Mouse (Mus musculus) heart, postnatal 14 days (tissue): Measurements from ENCODE around the gene Plcb1. TPM values are rescaled to one million over a fixed set of nuclear protein-coding genes. Genes with fewer than 3 reads are reported as not detected.

ENCODE experiments used
- DNase-seq, 2 experiments: peaks; one replicate each; pipeline ENCODE4 v3.0.0; 2021 to 2022
- intact Hi-C: fragments of 180-260 bp; cut with DNase I; formaldehyde crosslinking; loops from one replicate; pipeline ENCODE4 v1.15.1; 2025
- total RNA-seq, 2 experiments: library from RNA; stranded (reverse); gene quantifications; 2 replicates each; pipeline ENCODE4 v1.2.3; 2021

The Plcb1 gene
- total RNA-seq, 2 experiments from 2014 or later: 8.6 TPM

DNA sequence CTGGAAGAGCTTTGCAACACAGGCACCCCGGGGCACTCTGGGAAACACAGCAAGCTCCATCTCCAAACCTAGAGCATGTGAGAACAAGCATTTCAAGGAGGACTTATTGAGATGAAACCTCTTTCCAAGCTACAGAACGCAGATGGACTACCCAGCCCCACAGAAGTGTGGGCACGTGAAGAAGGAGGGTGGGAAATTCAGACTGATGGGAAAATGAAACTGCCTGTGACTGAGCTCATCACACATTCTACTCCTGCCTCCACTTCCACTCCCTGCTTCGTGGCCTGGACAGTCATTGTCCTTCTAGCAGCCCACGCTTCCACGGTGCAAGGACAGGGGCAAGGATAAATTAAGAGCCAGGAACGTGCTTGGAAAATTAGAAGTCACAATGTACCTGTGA is 370.2 kb downstream of the Plcb1 start:
- DNase-seq: no peak
- intact Hi-C loops: no loop called here

DNA sequence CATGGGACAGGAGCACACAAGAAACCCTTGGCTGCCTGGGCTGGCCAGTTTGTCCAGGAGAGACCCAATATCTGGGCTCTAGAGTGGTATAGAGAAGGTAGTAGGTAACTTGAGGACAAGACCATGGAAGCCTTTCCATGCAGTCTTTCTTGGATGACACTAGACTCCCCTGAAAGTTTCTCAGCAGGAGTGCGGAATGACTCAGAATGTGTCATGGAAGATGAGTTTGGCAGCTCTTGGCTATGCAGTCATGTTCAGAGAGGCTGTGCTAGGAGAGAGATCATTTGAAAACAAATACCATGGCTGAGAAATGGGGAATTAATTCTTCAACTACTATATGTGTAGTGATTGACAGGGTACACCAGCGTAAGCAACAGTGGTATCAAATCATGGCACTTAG is 372.1 kb downstream of the Plcb1 start:
- intact Hi-C loops: no loop called here
- DNase-seq: no peak

DNA sequence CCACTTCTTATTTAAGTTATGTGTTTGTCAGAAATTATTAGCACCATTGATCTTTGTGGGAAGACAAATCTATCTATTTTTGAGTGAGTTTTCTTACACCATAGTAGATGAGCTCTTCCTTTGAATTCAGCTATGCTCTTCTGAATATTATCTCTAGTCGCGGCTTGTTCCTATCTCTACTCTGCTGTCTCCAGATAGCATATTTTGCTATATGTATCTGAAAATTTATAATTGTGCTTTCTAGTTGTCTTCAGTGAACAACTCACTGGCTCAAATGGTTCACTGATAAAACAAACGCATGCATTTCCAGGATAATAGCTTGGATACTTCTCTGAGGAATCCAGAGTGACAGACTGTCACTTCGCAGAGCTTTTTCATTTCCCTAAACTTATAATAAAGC is 375.8 kb downstream of the Plcb1 start:
- DNase-seq: no peak
- intact Hi-C loops: no loop called here

DNA sequence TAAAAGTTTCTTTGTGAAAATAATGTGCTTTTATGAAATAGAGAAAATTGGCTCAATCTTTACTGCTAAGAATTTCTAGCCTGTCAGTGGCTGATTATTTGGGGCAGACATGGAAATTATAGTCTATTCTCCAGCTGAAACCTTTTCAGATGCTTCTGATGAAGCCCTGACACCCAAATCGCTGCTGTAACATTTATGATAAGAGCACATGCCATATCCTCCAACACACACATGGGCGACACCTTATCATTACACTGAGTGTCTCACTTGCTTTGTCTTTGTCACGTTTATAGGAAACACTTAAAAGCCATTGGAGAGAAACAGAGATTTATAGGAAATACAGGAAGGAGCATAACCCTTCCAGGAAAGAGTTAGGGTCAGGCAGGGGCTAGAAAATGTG is 379.6 kb downstream of the Plcb1 start:
- DNase-seq: no peak
- intact Hi-C loops: no loop called here

DNA sequence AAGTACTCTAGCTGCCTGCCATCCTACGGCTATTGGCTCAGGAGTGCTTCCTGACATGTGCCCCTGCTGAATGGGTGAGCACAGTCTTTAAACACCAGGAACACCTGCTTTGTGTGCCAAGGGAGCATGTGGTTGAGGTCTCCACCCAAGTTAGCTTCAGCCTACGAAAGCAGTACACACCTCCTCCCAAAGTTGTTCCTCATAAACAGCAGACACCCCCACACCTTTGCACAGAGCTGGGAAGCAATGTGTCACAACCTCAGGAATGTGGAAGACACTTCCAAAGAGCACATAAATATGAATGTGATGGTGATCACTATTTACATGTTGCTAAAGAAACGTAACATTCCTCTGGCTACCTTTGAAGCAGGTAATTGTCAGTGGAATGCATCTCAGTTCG is 389.7 kb downstream of the Plcb1 start:
- intact Hi-C loops: no loop called here
- DNase-seq: no peak

DNA sequence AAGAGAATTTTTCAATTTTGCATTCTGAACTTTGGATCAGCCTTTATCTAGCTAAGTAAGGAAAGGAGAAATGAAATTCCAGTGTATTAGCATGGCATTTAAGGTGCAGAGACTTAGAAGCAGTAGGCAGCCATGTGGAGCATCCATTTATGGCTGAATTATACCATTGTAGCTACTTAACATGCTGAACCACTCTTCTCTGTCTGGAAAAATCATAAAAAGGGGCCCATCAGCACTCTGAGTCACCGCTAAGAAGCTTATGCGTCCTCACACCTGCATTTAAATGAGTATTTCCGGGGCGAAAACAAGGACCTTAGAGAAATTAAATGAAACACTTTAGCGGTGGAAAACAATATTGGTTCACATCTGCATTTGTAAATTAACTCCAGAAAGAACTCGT is 401.8 kb downstream of the Plcb1 start:
- DNase-seq: no peak
- intact Hi-C loops: no loop called here

DNA sequence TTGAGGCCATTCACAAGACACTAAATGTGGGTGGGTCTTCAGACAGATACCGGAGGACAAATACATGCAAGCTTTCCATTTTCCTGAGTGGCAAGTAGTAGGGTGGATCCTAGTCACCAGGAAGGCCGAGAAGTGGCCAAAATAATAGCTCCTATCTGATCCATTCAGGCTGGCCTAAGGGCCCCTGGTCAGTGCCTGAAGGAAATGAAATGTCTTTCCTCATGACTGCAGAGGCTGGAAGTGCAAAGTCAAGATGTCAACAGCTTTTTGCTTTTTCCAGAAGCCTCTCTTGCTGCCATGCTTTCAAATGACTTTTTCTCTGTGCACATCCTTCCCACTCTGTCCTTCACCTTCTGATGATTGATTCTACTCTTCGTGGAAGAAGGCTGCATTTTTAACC is 415.0 kb downstream of the Plcb1 start:
- intact Hi-C loops: no loop called here
- DNase-seq: no peak

DNA sequence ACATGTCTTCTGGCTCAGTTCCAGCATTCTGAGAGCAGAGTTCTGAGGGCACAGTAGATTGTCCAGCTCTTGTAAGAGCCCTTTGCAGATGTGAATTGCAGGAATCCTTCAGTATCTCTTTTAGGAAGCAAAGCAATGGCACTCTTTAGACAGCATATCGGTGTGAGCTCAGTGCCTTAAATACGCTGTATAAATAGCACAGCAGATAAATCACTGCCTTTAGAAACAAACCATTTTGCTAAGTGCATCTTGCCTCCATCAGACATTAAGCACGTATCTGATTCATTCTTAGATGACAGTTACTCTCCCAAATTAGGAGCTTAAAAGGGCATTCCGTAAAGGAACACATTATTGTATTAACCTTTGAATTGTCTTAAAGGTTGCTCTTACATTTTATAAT is 416.5 kb downstream of the Plcb1 start:
- intact Hi-C loops: no loop called here
- DNase-seq: no peak

DNA sequence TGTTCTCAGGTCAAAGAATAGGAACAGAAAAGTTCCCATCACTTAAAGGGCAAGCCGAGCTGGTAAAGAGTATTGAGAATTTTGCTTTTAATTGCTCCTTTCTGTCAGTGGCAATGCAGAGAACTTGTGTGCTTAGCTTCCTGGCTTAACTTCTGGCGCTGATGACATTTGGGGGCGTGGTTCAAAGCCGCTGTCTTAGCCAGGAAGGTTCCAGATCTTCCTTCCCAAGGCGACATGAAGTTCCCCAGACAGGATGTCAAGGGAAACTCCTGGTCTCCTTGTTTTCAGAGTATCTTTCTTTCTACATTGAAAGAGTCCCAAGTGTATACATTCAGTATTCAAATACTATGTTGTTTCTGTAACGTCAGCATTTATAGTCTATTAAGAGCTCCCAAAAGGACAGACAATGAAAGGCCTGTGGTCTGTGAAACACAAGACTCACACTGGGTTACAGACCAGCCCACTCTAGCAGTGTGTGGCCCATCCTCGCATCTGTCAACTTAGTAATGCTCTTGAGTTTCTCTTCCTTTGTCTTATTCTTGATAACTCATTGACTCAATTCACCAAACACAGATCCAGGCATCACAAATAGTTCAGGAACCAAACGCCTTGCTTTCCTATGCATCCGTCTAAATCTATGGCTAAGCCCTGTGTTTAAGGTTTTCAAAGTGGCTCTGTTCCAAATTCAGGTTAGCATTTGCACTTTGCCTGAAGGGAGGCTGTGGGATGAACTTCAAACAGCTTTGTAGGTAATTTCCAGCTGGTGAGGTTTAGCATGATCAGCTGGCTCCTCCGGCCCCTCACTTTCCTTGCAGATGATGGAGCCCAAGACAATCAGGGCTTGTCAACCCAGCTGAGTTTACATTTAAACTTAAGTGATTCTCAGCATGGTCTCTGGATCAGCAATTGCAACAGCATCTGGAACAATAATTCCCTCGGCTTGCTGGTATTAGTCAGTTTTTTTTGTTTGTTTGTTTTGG is 418.6 kb downstream of the Plcb1 start:
- peak; percentile 8 to 11 for DNase-seq
- intact Hi-C loops: no loop called here

DNA sequence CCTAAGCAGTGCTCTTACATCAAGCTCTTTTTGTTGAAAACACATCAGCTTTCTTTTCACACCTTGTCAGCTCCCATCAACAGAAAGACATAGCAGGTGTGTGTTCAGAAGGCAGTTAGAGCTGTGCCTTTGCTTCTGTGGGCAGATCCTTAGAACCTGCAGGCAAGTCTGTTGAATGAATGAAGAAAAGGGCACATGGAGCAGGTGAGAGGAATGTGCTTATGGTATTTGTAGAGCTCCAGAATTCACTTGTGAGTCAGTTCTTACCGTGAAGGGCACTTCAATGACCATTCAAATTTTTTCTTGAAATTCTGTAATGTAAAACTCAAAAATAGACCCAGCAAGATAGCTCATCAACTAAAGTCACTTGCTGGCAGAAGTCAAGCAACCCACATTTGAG is 423.0 kb downstream of the Plcb1 start:
- no peak for DNase-seq

DNA sequence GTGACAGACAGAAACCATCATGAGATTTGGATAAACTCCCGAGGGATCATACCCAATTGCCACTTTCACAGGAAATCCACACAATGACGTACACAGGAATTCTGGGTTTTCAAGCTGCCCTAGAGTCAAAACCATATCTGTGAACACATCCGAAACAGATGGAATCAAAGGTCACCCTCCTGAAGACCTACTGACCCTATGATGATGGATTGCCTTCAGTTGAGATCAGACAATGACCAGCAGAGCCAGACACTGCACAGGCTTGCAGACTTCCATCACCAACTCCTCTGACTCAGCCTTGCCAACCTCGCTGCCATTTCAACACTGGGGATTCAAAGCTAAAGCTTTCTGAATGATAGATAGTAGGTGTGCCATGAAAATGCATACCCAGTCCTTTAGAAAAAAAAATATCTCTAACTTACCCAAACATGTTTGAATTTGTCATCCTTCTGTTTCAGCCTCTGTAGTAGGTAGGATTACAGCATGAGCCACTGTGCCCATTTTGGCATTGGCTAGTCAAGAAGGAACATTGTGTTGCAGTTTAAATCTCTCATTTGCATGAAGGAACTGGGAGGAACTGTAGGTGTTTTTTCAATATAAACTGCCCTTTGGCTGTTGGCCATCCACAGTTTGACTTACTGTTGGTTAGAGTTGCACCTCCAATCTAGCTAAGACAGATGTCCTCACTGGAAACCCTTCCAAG is 429.0 kb downstream of the Plcb1 start:
- no peak for DNase-seq
- intact Hi-C loops: no loop called here

More for the DNA sequence above, 423.0 kb downstream of the Plcb1 start:
- intact Hi-C loops: no loop called here

DNA sequence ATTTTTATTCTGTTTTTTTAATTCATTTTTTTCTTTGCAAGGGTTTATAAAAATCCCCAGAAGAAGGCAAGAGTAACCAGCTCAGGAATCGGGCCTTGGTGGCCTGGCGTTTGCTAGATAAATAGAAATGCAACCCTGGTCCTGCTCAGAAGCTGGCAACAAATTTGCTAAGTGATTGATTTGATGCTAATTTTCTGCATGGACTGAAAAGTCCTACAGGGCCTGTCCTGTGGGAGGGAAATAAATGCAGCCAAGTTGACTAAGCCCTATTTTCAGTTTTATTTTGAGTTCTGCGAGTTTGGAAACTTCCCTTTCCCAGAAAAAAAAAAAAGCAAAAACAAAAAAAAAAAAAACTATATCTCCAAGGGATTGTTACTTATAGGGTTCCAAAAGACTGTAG is 433.5 kb downstream of the Plcb1 start:
- no peak for DNase-seq

DNA sequence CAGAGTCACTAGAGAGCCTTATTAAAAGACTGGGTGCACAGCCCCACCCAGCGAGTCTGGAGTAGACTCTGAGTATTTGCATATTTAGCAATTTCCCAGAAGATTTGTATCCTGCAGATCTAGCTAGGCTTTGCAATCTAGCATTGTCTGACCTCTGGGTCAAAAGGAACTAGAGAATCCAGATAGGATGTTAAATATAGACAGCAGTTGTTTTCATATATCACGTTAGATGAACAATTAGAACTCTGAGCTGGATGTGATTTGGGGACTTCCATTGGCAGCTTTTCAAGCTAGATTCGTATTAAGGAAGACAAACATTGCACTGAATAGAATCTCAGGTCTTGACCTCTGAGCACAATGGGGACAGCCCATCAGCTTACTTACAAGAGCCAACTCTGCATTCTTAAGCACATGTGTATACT is 439.7 kb downstream of the Plcb1 start:
- intact Hi-C loops: loop anchor here (5.0 to 10.0 kb wide), 4 partner anchors 37 to 438 kb away; partner anchors contain the start of gene Plcb1
- DNase-seq: peak in 1 of 2 experiments; percentile 10

More for the DNA sequence above, 433.5 kb downstream of the Plcb1 start:
- intact Hi-C loops: no loop called here

DNA sequence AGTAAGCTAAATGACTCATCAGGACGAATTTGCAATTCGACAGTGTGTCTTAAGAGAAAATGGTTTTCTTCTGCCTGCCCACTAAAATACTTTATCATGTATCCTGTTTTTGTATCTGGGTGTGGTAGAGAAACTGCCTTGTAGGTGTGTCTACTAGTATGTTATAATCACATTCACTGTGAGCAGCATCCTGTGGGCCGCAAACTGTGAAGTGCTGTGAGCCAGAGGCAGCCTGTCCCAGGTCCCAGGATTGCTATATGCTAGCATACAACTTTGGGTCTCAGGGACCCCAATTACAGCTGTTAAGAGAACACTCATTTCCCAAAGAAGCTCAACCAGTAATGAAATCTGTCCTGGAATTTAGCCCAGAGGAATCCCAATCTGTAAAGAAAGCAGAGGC is 444.4 kb downstream of the Plcb1 start:
- DNase-seq: no peak
- intact Hi-C loops: no loop called here

DNA sequence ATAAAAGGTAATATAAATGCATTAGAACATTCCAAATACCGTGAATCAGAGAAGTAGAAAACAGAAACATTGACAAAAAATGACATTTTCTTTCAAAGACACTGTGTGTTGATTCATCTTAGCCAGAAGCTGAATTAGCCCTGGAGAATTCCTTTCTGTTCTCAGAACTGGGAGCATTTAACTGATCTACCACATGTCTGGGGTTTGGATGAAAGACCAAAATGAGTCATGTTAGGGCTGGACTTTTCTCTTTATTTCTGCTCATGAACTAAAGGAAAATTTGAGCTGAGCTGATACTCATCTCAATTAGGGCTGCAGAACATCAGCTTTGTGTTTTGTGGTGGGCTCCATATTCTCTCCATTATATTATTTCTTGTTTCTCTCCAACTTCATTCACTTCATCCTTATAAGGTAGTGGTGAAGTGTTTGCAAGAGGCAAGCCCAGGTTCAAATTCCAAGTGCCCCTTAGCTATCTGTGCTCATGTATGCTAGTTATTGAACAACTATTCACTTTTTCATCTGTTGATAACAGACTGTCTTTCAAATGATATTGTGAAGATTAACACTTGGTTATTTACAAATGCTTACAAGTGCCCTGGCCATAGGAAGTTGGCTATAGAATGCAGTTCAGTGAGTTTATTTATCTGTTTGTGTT is 456.9 kb downstream of the Plcb1 start:
- intact Hi-C loops: no loop called here
- no peak for DNase-seq

DNA sequence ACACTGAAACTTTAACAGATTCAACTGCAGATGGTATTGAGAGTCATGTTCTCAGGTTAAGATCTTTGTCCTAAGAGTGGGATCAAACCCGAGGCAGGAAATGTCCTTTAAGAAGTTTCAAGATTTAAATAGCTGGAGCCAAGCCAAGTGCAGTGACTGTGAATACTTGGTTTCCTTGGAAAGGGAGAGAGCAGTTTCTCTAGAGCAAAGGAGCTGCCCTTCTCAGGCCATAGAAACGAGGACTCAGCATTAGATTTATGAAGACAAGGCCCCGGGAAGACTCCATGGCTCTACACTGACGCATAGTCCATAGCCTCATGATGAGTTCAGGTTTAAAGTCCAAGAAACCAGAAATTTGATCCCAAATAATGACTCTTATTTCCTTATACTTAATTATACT is 457.9 kb downstream of the Plcb1 start:
- DNase-seq: no peak
- intact Hi-C loops: no loop called here

DNA sequence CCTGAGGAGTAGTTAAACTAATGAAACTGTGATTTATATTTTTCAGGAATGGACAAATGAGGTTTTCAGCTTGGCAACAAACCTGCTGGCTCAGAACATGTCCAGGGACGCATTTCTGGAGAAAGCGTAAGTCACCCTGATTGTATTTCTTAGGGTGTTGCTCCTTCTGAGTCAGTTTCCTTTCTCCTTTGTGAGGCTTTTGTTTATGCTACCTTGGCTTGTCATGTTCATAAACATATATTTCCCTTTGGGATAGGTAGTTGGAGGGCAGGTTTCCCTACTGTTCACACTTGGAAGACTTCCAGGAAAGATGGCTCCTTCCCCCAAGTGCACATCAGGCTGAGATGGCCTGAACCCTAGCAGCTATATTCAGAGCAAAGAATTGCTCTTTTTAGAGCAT is 464.1 kb downstream of the Plcb1 start:
- no peak for DNase-seq
- intact Hi-C loops: no loop called here

DNA sequence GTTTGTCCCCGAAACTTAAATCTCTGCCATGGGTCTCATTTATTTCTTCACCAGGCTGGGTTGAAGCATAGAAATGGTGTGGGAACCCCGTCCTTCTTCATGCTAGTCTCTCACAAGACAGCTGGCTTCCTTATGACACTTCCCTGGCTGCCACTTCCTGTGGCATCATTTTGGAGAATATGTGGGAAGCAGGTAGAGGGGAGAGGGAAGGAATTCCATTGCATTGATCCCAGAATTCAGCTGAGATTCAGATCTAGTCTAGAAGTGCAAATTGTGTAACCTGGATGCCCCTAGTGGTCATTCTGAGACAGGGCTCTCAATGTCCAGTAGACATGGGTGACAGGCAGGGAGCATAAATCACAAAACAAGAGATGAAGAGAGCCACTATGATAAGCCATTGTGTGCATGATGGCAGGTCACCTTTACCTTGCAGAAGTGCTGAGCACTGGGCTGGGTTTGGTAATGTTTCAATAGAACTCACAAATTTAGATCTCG is 466.0 kb downstream of the Plcb1 start:
- intact Hi-C loops: no loop called here
- no peak for DNase-seq

DNA sequence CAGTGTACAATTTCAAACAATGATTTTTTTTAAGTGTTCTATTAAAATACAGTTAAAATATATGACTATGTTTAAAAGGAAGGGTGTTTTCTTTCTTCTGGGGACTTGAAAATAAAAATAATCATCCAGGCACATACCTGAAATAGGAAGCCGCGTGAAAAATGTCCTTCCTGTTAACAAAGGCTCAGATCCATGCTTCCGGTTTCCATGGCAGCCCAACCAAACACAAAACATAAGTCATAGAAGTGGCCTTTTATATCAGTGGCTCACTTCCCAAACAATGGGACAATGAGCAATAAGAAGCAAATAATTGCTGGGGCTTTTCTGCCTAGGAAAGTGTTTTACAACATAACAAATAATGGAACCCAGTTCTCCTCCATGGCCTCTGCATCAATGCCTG is 473.3 kb downstream of the Plcb1 start:
- DNase-seq: peak; percentile 27 to 38
- intact Hi-C loops: no loop called here

DNA sequence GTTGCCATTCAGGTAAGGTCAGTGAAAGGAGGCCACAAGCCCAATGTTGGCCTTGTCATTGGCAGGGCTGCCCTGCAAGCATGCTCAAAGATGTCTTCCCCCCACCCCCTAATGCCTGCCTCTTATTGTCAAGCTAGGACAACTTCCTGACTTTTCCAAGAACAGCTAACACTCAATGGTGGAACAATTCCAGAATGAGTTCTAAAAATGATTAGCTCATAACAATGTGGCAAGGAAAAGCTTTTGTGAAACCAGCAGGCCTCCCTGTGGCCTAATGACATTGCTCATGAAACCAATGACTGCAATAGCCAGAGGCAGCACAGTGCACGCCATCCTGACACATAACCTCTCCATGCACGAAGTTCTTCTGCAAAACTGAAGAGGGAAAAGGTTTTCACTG is 478.1 kb downstream of the Plcb1 start:
- intact Hi-C loops: loop anchor here (5.0 kb wide), 1 partner anchor 37 kb away; no protein-coding TSS in a partner anchor
- peak in 1 of 2 experiments; percentile 6 for DNase-seq

DNA sequence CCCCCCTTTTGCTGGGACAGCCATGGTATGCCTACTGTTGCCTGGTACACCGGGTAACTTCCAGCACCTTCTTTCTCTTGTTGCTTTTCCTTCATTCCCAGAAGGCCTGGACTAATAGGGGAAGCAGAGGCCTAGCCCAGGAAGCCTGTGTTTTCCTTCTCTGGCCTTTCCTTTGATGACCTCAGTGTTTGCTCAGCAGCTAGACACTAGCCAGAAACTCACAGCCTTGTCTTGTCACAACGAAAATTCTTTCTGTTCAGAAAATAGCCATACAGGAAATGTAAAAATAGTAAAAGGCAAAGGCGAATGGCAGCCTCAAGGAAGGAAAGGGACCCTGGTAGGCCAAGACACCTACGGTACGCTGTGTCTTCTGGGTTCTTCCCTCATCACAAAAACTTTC is 489.1 kb downstream of the Plcb1 start:
- intact Hi-C loops: no loop called here
- DNase-seq: peak in 1 of 2 experiments; percentile 7
